Mouse (Mus musculus) layer of hippocampus, adult 18-20 months (tissue): ENCODE data around the gene Dcaf4. TPM values are rescaled to one million over a fixed set of nuclear protein-coding genes. Genes with fewer than 3 reads are reported as not detected.

Source experiments
- DNase-seq, 2 experiments: peaks; one replicate each; pipeline ENCODE4 v3.0.0; 2022; ENCODE audit warnings: low spot score in 2 of 2
- total RNA-seq, 2 experiments: library from RNA; stranded (reverse); gene quantifications; 2 replicates each; pipeline ENCODE4 v1.2.3; 2021

Dcaf4 gene
- total RNA-seq, 2 experiments from 2014 or later = 26.3 to 28.4 TPM

- no peak for DNase-seq
These were observed 24.9 kb upstream of the Dcaf4 start for GRCm38 (mm10) chr12:83495248-83495960.

DNA sequence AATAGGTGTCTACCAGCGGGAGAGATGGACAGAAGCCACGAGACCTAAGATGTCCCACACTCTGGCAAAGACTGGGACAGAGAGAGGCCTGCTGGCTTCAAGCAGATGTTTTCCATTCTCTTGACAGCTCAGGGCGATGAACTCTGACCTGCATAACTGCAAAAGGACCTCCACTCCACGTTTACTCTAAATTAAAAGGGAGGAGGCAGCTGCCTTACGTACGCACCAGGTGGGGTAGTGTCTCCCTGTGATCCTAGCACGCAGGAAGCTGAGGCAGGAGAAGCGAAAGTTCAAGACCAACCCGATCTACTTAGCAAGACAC lies 24.3 kb upstream of the Dcaf4 start:
- DNase-seq = no peak

- DNase-seq = no peak
These were observed 23.9 kb upstream of the Dcaf4 start for GRCm38 (mm10) chr12:83496336-83496735.

DNA sequence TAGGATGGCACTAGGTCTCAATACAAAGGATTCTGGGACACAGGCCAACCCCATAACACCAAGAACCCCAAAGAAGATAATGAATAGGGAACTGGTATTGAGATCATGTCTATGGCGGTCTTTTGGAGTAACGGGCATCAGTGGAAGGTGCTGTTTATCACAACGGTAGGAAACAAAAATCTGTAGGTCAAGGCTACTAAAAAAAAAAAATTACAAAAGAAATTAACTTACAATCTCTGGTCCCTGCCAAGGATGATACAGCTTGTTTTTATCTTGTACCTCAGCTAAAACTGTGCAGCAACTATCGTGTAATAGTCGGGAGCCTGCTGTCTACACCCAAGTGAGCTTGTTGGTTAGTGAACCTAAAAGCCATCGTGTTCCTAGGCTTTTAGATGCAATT lies 23.5 kb upstream of the Dcaf4 start:
- DNase-seq = no peak

DNA sequence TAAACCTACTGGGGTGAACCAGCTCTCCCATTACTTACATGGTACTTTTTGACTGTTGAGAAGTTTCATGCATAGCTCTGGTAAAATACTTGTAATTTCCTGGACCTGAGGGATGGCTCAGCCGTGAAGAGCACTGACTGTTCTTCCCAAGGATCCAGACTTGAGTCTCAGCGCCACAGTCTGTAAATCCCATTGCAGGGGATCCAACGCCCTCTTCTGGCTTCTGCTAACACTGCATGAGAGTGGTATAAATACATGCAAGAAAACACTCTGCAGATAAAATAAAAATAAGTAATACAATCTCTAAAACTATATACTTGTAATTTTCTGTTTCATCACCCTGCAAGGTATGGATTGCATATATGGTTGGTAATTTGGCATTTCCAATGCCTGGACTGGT lies 22.3 kb upstream of the Dcaf4 start:
- DNase-seq = no peak

DNA sequence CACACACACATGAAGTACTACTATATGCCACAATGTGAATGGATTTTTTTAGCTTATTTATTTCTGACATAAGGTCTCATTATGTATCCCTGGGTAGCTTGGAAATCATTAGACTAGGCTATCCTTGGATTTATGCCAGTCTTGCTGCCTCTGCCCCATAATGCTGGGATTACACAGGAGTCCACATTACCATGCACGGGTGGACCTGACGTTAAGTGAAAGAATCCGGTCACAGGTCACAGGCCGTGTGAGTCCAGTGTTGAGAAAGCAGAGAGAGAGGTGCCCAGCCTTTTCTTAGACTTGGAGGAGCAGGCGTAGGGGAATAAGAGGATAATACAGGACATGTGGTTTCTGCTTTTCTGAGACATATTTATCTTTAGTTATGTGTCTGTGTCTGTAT lies 21.0 kb upstream of the Dcaf4 start:
- DNase-seq = no peak

- DNase-seq = peak in 1 of 2 experiments; percentile 87
These were observed 18.1 kb upstream of the Dcaf4 start for GRCm38 (mm10) chr12:83502190-83502589.

GRCm38 (mm10) chr12:83506543-83506942 lies 13.7 kb upstream of the Dcaf4 start:
- DNase-seq = no peak

DNA sequence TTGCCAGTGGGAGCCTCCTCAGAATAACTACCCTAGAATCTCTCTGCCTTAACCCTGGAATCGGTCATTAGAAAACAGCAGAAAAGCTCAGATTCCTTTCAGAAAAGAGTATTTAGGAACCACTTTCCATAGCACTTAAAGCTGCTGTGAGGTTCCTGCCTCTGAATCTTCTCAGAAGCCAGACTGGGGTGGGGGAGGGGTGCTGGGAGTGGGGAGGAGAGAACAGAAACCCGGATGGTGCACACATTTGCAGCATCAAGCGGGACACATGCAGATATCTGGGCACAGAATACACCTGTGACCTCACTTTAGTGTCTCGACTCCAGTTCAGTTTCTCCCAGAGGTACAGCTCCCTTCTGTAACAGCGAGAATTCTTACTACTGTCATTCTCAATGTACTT lies 9.7 kb upstream of the Dcaf4 start:
- no peak for DNase-seq

DNA sequence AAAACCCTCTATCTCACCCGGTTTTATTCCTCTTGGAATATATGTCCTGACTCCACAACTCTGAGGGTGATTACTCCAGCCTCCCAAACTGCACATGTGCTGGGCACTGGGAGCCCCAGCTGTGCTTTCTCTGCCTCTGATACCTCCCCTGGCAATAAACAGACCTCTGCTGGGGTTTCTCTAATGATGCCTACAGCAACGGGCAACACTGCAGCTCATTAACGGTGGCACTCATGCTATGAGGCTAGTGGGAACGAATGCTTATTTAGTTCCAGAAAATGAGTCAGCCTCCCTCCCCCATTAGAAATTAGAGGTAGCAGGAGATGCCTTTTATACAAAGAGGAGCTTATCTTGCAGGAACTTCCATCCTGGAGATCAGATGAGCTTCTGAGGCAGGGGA lies 7.5 kb upstream of the Dcaf4 start:
- DNase-seq = peak in 1 of 2 experiments; percentile 32

- DNase-seq = no peak
These were observed 7.1 kb upstream of the Dcaf4 start for GRCm38 (mm10) chr12:83513185-83513584.

DNA sequence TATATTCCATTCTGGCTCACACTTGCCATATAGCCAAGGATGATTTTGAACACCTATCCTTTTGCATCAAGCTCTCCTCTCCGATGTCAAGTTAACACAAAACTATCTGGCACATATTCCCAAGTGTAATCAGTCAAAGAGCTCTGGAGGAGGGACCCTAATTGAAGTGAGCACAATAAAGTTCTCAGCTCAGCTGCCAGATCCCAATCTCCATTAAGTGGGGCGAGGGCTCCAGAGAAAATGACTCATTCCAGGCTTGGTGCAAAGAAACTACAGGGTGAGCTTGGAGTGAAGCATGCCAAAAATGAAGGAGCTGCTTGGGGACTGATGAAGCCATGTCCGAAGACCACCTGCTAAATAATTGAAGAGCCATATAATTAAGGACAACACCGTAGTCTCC lies 6.0 kb upstream of the Dcaf4 start:
- DNase-seq = no peak

GRCm38 (mm10) chr12:83517580-83517979 lies 2.7 kb upstream of the Dcaf4 start:
- no peak for DNase-seq

- no peak for DNase-seq
These were observed 817 bp downstream of the Dcaf4 start for GRCm38 (mm10) chr12:83521083-83521482.

- DNase-seq = no peak
These were observed 2.8 kb downstream of the Dcaf4 start for GRCm38 (mm10) chr12:83523056-83523455.

DNA sequence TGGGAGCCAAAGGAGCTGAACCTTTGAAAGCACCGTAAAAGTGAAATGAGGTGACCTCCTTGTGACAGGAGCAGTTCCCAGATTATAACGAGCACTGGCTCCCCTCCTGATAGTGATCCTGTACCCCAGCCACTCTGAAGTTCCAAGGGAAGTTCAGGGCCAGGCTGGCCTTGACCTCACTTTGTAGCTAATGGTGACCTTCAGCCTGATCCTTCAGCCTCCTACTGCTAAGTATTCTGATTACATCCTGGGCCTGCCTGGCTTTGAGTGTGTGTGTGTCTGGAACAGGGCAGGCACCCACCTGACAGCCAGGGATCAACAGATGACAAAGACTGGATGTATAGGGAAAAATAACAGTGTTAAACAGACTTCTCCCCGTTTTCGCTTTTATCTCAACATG lies 3.6 kb downstream of the Dcaf4 start:
- DNase-seq = no peak

- DNase-seq = peak in 1 of 2 experiments; percentile 32
These were observed 4.1 kb downstream of the Dcaf4 start for GRCm38 (mm10) chr12:83524329-83524728.

- no peak for DNase-seq
These were observed 5.7 kb downstream of the Dcaf4 start for GRCm38 (mm10) chr12:83525822-83526544.

DNA sequence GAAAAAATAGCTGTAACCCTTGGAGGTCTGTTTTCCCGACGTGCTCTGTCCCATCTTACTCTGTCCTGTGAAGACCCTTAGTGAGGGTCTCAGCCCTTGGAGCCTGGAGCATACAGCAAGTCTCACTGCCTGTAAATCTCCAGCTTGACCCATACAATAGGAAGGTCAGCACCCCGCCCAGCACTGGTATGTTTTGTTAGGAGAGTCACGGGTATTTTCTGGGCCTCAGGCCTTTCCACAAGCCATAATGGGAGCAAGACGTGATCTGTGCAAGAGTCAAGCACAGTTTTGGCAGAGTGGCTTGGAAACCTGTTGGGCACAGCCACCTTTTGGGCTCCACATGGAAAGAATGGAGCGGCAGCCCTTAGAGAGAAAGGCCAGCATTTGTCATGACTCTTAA lies 7.5 kb downstream of the Dcaf4 start:
- DNase-seq = no peak

DNA sequence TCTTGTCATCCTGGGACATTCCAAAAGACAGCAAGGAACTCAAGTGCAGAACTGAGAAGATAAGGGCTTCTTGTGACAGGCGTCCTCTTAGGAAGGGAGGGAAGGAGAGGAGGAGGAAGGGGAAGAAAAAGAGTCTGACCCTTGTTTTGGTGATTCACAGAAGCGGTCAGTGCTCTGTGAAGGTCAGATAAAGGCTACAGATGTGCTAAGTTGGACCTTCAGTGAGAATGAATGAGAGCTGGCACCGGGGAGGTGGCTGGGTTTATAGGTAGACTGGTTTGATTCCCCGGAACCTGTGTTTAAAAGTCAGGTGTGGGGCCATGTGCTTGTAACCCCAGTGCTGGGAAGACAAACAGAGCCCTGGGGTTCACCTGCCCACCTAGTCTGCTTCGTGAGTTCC lies 8.4 kb downstream of the Dcaf4 start:
- no peak for DNase-seq

GRCm38 (mm10) chr12:83531992-83532391 lies 11.7 kb downstream of the Dcaf4 start:
- no peak for DNase-seq

DNA sequence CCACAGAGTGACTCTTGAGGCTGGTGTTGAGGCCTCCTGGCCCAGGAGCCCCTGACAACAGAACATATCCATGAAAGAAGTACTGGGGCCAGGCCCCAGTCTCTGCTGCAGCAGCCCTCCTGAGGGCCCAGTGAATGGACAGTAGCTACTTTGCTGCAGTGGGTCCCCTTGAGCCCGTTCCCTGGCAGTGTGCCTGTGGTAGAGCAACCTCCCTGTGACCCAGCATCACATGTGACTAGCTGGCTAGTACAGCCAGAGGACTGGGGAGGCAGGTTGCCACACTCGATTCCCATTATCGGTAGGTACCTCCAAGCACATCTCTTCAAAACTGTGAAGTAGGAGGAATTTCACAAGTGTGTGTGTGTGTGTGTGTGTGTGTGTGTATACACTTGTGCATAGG lies 12.7 kb downstream of the Dcaf4 start:
- no peak for DNase-seq

GRCm38 (mm10) chr12:83534190-83534589 lies 13.9 kb downstream of the Dcaf4 start:
- no peak for DNase-seq
